Mouse (Mus musculus): ENCODE data around the gene Gpsm1. TPM values are rescaled to one million over a fixed set of nuclear protein-coding genes. Genes with fewer than 3 reads are reported as not detected.

The Gpsm1 gene
- polyA plus RNA-seq, 2 experiments = 1.1 to 2.3 TPM

GRCm38 (mm10) chr2:26358667-26359320, 43.5 kb downstream of the Gpsm1 start:
- TF ChIP-seq CTCF (IDR thresholded peaks at IDR 0.05; ENCODE audit: low read depth) (no peak), EP300 (IDR thresholded peaks at IDR 0.05; ENCODE audit: low read depth) (no peak)
- H3K9me3 ChIP-seq (ENCODE audit: control insufficient read depth, low read length) = no peaks in the 10 kb centered on the region

DNA sequence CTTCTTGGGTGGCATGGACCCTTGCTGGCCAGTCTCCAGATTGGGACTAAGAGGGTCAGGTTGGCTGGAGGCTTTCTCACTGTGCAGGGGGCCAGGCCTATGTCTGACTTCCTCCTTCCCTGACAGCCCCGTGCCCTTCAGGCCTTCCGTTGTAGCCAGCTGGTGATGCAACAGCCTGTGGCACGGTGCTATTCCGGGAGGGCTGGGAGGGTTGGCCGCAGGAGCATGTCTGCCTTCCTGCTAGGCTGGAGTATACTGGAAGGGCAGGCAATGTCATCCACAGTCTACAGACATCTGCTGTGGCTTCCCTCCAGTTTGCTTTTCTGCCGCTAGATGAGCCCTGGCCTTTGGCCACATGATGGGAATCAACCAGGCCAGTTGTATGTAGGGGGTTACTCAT, 44.7 kb downstream of the Gpsm1 start:
- TF ChIP-seq EP300 (IDR thresholded peaks at IDR 0.05; ENCODE audit: low read depth) = no peak
- TF ChIP-seq CTCF (IDR thresholded peaks at IDR 0.05; ENCODE audit: low read depth) = no peak
- H3K4me1 ChIP-seq (replicated peaks; ENCODE audit: control insufficient read depth in 2 of 2, insufficient read depth in 2 of 2, low read length in 1 of 2) = no peaks in the 10 kb centered on the region
- H3K27ac ChIP-seq = no peak overlapping the region
- H3K9me3 ChIP-seq (ENCODE audit: control insufficient read depth, low read length) = no peaks in the 10 kb centered on the region
- H3K4me2 ChIP-seq (ENCODE audit: low read depth) = peak overlapping the region; percentile 1; the same call in 1 of the 2 replicates
- no peak overlapping the region for H3K9ac ChIP-seq (replicated peaks)
- no peaks in the 10 kb centered on the region for H3K27me3 ChIP-seq (ENCODE audit: control insufficient read depth, insufficient read depth, low read length)
- DNase-seq (ENCODE audit: low read depth in 3 of 3, low spot score in 3 of 3) (no peak), ATAC-seq (ENCODE audit: insufficient read depth) (no peak)
- H3K36me3 ChIP-seq (replicated peaks; ENCODE audit: control insufficient read depth, insufficient read depth, low read depth) = no peaks in the 10 kb centered on the region; the same call in 1 of the 2 replicates
- H3K4me3 ChIP-seq (ENCODE audit: insufficient read depth in 1 of 2, low read depth in 2 of 2, low read length in 2 of 2) = peak overlapping the region in 1 of 2 experiments; percentile 17; a peak in 2 of 4 replicates
- 32% methylated on average over 6 of the region's 6 CpGs for WGBS (ENCODE audit: insufficient replicate concordance)

More at GRCm38 (mm10) chr2:26358667-26359320, 43.5 kb downstream of the Gpsm1 start:
- Histone ChIP-seq H3K4me2 (ENCODE audit: low read depth) (no peak overlapping the region), H3K27me3 (ENCODE audit: control insufficient read depth, insufficient read depth, low read length) (no peaks in the 10 kb centered on the region), H3K4me3 (ENCODE audit: insufficient read depth in 1 of 2, low read depth in 2 of 2, low read length in 2 of 2) (no peak overlapping the region), H3K27ac (no peak overlapping the region), H3K9ac (replicated peaks) (no peak overlapping the region), H3K36me3 (replicated peaks; ENCODE audit: control insufficient read depth, insufficient read depth, low read depth) (no peaks in the 10 kb centered on the region), H3K4me1 (replicated peaks; ENCODE audit: control insufficient read depth in 2 of 2, insufficient read depth in 2 of 2, low read length in 1 of 2) (no peaks in the 10 kb centered on the region)
- DNase-seq (ENCODE audit: low read depth in 3 of 3, low spot score in 3 of 3) (no peak), ATAC-seq (ENCODE audit: insufficient read depth) (peak; percentile 8; the same call in 1 of the 2 replicates)
- WGBS (ENCODE audit: insufficient replicate concordance) = 65% methylated on average over 13 of the region's 13 CpGs

GRCm38 (mm10) chr2:26360772-26361171, 45.5 kb downstream of the Gpsm1 start, which contains the start of gene Card9:
Gene Card9, minus strand, starts transcription at chr2:26360918.
- H3K27ac ChIP-seq = no peak within 1 kb of the TSS
- ATAC-seq (ENCODE audit: insufficient read depth) = no peak

GRCm38 (mm10) chr2:26362991-26363390, 47.7 kb downstream of the Gpsm1 start:
- 69% methylated on average over 5 of the region's 5 CpGs for WGBS (ENCODE audit: insufficient replicate concordance)
- Histone ChIP-seq H3K36me3 (replicated peaks; ENCODE audit: control insufficient read depth, insufficient read depth, low read depth) (peaks cover 3% of the 10 kb centered on the region), H3K4me1 (replicated peaks; ENCODE audit: control insufficient read depth in 2 of 2, insufficient read depth in 2 of 2, low read length in 1 of 2) (no peaks in the 10 kb centered on the region), H3K4me3 (ENCODE audit: insufficient read depth in 1 of 2, low read depth in 2 of 2, low read length in 2 of 2) (no peak overlapping the region), H3K4me2 (ENCODE audit: low read depth) (no peak overlapping the region), H3K27me3 (ENCODE audit: control insufficient read depth, insufficient read depth, low read length) (no peaks in the 10 kb centered on the region), H3K9ac (replicated peaks) (no peak overlapping the region), H3K27ac (no peak overlapping the region), H3K9me3 (ENCODE audit: control insufficient read depth, low read length) (no peaks in the 10 kb centered on the region)
- DNase-seq (ENCODE audit: low read depth in 3 of 3, low spot score in 3 of 3) = no peak
- TF ChIP-seq EP300 (IDR thresholded peaks at IDR 0.05; ENCODE audit: low read depth) (no peak), CTCF (IDR thresholded peaks at IDR 0.05; ENCODE audit: low read depth) (no peak)
- ATAC-seq (ENCODE audit: insufficient read depth) = no peak

More at GRCm38 (mm10) chr2:26360772-26361171, 45.5 kb downstream of the Gpsm1 start, which contains the start of gene Card9:
- Histone ChIP-seq H3K27me3 (ENCODE audit: control insufficient read depth, insufficient read depth, low read length) (no peaks in the 10 kb centered on the region), H3K4me1 (replicated peaks; ENCODE audit: control insufficient read depth in 2 of 2, insufficient read depth in 2 of 2, low read length in 1 of 2) (no peaks in the 10 kb centered on the region), H3K9me3 (ENCODE audit: control insufficient read depth, low read length) (no peaks in the 10 kb centered on the region), H3K4me3 (ENCODE audit: insufficient read depth in 1 of 2, low read depth in 2 of 2, low read length in 2 of 2) (peak within 1 kb of the TSS in 1 of 2 experiments; percentile 17; a peak in 2 of 4 replicates), H3K9ac (replicated peaks) (no peak within 1 kb of the TSS), H3K36me3 (replicated peaks; ENCODE audit: control insufficient read depth, insufficient read depth, low read depth) (no peaks in the 10 kb centered on the region; the same call in 1 of the 2 replicates), H3K4me2 (ENCODE audit: low read depth) (peak within 1 kb of the TSS; percentile 11; the same call in 1 of the 2 replicates)
- no peak for TF ChIP-seq EP300 (IDR thresholded peaks at IDR 0.05; ENCODE audit: low read depth)
- TF ChIP-seq CTCF (IDR thresholded peaks at IDR 0.05; ENCODE audit: low read depth) = no peak
- WGBS (ENCODE audit: insufficient replicate concordance) = 20% methylated on average over 3 of the region's 3 CpGs
- no peak for DNase-seq (ENCODE audit: low read depth in 3 of 3, low spot score in 3 of 3)

- no peak overlapping the region for H3K9ac ChIP-seq (replicated peaks)
- 69% methylated on average over 5 of the region's 5 CpGs for WGBS (ENCODE audit: insufficient replicate concordance)
- no peak overlapping the region for H3K4me3 ChIP-seq (ENCODE audit: insufficient read depth in 1 of 2, low read depth in 2 of 2, low read length in 2 of 2)
- peaks cover 3% of the 10 kb centered on the region for H3K36me3 ChIP-seq (replicated peaks; ENCODE audit: control insufficient read depth, insufficient read depth, low read depth)
- ATAC-seq (ENCODE audit: insufficient read depth) (no peak), DNase-seq (ENCODE audit: low read depth in 3 of 3, low spot score in 3 of 3) (no peak)
- no peaks in the 10 kb centered on the region for H3K9me3 ChIP-seq (ENCODE audit: control insufficient read depth, low read length)
- no peak for TF ChIP-seq CTCF (IDR thresholded peaks at IDR 0.05; ENCODE audit: low read depth)
- no peak for TF ChIP-seq EP300 (IDR thresholded peaks at IDR 0.05; ENCODE audit: low read depth)
- H3K4me1 ChIP-seq (replicated peaks; ENCODE audit: control insufficient read depth in 2 of 2, insufficient read depth in 2 of 2, low read length in 1 of 2) = no peaks in the 10 kb centered on the region
- no peak overlapping the region for H3K27ac ChIP-seq
- H3K4me2 ChIP-seq (ENCODE audit: low read depth) = no peak overlapping the region
- no peaks in the 10 kb centered on the region for H3K27me3 ChIP-seq (ENCODE audit: control insufficient read depth, insufficient read depth, low read length)
These were observed 48.2 kb downstream of the Gpsm1 start for GRCm38 (mm10) chr2:26363481-26363880.

All from liver, embryonic 14.5 days (tissue).